Mouse (Mus musculus): Measurements from ENCODE around the gene Frmd6. TPM values are rescaled to one million over a fixed set of nuclear protein-coding genes. Genes with fewer than 3 reads are reported as not detected.

Gene Frmd6
- total RNA-seq, 4 experiments from 2014 or later, result 55.0 to 240 (median 120) TPM

DNA sequence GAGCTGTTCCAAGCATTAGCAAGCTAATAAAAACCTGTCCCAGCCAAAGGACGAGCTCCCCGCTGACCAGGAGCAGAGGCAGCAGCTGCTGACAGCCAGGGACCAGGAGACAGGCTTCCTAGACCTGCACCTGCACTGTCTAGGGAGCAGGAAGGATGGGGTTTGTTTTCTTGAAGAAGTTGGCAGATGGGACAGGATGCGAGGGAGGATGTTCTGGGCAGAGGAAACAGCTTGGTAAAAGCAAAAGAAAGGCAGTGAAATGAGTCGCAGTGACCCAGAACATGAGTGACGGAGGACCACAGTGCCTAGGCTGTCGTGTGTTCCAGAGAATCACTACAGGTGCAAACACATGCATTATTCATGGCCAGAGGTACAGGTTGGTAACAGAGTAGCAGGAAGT is 27.7 kb downstream of the Frmd6 start:
- no peak for DNase-seq

- no peak for DNase-seq
Measured at GRCm38 (mm10) chr12:70855678-70856077, 30.4 kb downstream of the Frmd6 start.

DNA sequence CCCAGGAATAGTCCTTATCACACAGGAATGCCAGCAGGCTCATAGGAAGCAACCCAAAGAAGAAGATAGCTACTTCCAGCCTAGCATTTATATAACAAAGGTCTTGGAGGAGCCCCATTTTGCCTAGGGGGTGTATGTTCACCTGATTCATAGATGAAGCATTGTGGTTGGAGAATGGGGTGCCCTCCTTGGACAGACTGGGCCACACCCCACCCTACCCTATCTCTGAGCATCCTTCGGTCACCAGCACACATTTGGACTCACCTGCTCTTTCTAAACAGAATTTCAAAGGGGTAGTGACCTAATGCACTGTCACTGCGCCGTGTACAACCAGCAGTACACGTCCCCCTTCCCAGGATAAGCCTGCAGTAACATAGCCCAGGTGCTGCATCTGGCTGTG is 31.5 kb downstream of the Frmd6 start:
- no peak for DNase-seq

- no peak for DNase-seq
Measured at GRCm38 (mm10) chr12:70863281-70863680, 38.0 kb downstream of the Frmd6 start.

DNA sequence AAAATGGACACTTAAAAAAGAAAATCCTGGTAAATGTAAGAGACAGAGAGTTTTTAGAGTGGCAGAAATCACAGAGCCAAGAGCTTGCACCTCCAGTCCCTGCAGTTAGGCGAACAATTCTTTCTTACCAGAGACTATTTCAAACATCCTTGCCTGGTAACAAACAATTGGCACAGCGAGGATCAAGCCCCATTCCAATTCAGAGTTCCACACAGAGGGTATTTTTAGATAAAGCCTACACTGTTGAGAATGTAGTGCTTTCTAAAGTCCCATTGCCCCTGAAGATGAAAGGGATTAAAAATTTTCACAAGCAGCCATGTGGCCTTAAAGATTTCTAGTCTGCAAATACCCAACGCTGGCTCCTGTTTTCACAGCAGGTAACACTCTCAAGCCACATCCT is 42.5 kb downstream of the Frmd6 start:
- DNase-seq, result no peak

DNA sequence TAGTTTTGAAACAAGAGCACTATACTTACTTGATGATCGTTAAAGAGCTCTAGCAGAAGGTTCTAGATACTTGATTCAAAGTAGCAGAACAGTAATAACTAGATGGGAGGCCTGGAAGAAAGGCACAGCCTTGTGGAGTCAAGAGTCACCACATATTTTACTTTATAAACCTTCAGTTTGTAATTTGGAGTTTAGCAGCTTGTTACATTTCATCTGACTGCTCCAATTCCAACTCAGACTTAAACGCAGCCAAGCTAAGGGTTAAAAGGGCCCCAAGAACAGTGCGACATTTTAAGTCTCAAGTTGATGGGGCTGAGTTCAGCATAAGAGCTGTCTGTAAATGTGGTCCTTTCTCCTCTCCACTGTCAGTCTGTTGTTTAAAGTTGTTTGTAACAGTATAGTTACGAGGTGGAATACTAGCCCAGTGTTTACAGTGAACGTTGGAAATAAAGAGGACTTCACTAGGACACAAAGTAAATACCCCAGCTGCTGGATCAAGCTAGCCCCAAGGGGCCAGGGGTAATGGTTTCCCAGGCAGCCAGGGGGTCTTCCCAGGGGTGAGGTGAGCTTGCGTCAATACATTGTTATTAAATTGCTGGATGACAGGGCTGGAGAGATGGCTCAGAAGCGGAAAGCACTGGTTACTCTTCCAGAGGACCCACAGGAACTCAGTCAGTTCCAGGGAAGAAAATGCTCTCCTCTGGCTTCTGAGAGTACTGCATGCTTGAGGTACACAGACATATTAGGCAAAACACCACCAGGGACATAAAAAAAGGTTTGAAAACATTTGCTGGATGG is 43.1 kb downstream of the Frmd6 start:
- no peak for DNase-seq

- no peak for DNase-seq
Measured at GRCm38 (mm10) chr12:70868988-70869291, 43.6 kb downstream of the Frmd6 start.

GRCm38 (mm10) chr12:70873544-70873943 is 48.2 kb downstream of the Frmd6 start:
- no peak for DNase-seq

- DNase-seq, result no peak
Measured at GRCm38 (mm10) chr12:70876270-70876998, 51.1 kb downstream of the Frmd6 start.

DNA sequence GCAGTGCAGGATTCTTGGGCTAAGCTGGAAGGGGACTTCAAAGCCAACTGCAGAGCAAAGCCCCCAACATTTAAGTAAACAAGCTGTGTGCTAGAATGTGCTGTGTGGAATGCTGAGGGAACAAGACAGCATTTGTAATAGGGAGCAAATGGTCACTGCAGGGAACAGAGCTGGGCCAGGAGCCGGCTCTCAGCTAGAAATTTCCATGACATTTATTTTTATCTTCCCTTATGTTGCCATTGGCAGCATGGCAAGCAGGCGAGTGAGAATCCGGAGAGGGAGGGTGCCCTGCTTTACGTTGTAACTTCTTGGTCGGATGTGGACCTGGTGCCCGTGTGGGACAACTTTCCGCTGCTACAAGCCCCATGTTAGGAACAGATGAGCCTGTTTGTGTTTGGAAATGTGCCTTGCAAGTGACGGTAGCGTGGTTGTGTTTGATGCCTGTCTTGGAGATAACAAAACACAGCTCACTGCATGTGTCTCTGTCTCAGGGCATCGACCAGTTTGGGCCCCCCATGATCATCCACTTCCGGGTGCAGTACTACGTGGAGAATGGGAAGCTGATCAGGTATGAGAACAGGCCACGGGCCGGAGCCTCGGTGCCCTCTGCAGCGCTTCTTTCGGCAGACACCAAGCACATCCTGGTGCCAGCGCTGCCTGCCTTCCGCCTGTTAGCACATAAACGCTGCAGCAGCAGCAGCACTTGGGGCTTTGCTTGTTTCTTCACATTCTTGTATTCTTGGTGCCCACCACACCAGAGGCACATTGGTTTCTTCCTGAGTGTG is 52.8 kb downstream of the Frmd6 start:
- no peak for DNase-seq

DNA sequence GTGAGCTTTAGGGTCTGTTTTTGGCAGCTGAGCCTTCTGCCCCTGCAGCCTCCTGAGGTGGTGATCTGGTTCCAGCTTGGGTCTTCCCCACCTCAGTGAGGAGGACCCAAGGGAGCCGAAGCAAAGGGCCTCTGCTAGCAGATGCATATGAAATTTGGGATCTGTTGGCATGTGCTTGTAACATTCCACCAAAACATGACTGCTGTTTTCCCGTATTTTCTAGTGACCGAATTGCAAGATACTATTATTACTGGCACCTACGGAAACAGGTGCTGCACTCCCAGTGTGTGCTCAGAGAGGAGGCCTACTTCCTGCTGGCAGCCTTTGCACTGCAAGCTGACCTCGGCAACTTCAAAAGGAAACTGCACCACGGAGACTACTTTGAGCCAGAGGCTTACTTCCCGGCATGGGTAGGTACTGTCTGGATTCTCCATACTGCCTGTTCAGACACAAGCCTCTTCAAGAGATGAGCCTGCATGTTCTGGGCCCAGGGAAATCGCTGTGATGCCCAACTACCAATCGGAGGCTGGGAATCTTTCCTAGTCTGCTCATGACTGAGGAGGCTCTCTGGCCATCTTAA is 55.2 kb downstream of the Frmd6 start:
- no peak for DNase-seq

GRCm38 (mm10) chr12:70881340-70881739 is 56.0 kb downstream of the Frmd6 start:
- peak; percentile 75 for DNase-seq

DNA sequence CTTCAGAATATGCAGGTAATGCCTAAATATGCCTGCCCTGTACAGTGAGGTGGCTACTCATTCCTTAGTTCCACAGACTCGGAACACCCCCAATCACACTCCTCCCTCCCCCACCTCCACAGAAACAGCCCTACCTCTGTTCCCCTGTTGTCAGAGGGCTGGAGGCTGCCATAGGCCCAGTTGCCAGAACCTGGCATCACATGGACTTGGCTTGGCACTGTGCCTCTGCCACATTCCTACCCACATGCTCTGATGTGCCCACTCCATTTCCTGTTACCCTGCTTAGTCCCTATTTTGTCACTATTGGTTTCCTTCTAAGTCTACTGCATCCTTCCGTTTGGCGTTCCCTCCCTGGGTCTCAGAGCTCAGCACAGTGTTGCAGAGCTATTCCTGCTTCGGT is 56.5 kb downstream of the Frmd6 start:
- no peak for DNase-seq

DNA sequence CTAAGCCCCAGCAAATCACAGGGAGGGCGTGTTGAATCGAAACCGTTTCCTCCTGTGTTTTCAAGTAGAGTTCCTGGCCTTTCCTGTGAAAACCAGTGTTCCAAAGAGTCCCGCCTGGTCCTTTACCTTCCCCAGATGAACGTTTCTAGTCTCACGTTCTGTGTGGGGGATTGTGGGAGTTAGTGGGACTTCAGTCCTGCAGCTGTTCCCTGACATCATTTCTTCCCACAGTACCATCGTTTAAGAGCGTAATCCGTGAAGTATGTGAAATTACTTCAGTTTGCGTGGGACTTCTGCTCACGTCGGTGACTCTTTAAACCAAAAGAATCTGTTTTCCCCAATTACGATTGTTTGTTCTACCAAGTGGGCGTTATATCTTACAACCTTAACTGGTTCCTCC is 57.8 kb downstream of the Frmd6 start:
- DNase-seq, result no peak

- no peak for DNase-seq
Measured at GRCm38 (mm10) chr12:70884113-70884512, 58.8 kb downstream of the Frmd6 start.

GRCm38 (mm10) chr12:70884973-70885372 is 59.7 kb downstream of the Frmd6 start:
- DNase-seq, result no peak

DNA sequence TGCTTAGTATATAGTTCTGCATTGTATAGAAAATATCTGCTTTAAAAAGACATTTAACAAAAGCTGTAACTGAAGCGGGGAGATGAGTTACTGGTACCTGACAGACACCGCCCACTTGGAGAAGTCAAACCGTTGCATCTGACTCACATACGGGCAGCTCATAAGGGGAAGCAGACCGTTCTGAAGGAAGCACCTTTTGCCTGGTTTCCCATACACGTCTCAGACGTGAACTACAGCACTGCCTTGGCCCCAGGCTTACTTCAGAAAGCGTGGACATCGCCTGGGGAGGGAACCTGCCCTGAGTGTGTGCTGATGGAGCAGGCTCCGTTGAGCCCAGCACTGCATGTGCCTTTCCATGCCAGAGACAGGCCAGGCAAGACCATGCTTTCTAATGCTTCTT is 60.3 kb downstream of the Frmd6 start:
- DNase-seq, result no peak

- no peak for DNase-seq
Measured at GRCm38 (mm10) chr12:70890405-70890804, 65.1 kb downstream of the Frmd6 start.

GRCm38 (mm10) chr12:70890874-70891470 is 65.7 kb downstream of the Frmd6 start:
- DNase-seq, result no peak

GRCm38 (mm10) chr12:70895275-70895674 is 70.0 kb downstream of the Frmd6 start:
- DNase-seq, result no peak

- DNase-seq, result no peak
Measured at GRCm38 (mm10) chr12:70896068-70896467, 70.8 kb downstream of the Frmd6 start.

GRCm38 (mm10) chr12:70897434-70897833 is 72.1 kb downstream of the Frmd6 start:
- DNase-seq, result no peak

DNA sequence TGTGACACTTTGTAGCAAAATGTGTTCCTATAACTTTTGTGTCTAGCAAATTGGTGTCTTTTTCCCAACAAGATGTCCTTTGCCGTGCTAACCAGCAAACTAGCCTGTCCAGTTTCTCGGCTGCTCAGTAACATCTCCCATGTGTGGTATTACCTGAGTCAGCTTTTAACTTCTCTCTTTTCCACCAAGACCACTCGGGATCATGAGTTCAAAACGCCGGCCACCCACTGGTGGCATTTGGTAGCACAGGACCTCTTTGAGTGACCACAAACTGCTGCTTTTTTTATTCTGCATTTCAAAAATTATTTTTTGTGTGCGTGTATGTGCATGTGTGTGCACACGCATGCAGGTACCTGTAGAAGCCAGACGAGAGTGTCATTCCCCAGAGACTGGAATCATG is 73.1 kb downstream of the Frmd6 start:
- DNase-seq, result no peak

Data from adrenal gland, adult 8-10 months (tissue).